Mouse (Mus musculus): Measurements from ENCODE around the gene Iscu.
"Not testable (repeated sequence)": the region's sequence is repeated elsewhere in the genome, so short reads cannot be mapped to it uniquely, and the experiment has no call there.

Iscu gene

GRCm38 (mm10) chr5:113789075-113789788 is 16.7 kb downstream of the Iscu start:
- peak; percentile 45 for DNase-seq

- peak; percentile 20 for DNase-seq
Observed at GRCm38 (mm10) chr5:113790453-113791196, 18.1 kb downstream of the Iscu start.

DNA sequence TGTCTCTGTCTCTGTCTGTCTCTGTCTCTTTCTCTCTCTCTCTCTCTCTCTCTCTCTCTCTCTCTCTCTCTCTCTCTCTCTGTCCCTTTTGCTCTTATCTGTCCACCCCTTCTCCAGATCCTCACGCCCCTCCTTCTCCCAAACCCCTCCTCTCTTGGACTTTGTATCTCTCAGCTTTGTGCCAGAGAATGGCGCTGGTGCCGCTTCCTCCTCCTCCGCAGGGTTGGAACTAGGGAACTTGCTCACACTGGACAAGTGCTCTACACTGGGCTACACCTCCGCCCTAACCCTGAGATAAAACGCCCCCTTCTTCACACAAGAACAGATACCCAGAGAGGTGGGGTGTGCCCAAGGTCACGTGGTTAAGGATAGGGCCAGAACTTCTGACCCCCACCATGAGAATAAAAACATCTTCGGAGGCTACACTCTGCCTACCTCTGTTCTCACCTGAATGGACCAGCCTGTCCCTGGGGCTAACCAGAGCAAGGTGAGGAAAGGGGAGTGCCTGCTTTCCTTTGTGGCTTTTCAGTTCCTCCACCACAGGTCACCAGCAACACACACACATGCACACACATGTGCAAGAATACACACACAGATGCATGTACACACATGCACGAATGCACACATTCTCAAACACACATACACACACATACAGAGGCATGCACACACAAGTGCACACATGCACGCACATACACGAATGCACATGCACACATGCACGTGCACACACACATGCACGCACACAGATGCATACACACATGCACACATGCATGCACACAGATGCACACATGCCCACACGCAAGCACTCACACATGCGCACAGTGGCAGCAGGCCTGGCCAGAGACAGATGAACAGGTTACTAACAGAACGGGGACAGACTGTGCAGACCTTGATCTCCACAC is 18.9 kb downstream of the Iscu start:
- DNase-seq, result no peak

DNA sequence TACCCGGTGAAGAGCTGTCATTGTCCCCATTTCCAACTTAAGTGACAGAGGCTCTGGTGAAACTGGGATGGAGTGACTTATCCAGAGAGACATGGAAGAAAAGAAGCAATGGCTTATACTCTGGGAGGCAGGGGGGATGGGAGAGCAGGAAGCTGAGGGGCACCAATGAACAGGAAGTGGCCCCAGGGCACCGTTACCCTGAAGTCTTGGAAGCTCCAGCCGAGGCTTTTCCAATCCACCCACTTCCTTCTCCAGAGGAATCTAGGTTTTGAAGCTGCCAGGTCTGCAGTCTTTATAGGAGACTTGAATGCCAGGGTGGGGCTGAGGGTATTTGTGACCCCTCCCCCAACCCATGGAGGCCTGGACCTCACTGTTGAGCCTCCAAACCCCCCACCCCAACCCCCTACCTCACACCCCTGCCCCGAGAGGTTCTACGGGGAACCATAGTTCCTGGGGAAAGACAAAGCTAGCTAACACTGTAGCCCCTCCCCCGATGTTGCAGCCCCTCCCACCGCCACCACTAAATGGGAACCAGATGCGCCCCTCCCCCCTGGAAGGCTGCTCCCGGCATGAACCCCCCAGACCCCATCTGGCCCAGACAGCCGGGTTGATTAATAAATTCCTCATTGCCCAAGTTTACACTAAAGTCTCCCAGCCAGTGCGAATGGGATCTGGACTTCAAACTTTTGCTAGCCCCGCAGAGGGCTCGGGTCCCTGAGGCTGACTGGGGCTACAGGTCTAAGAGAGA is 24.0 kb downstream of the Iscu start:
- DNase-seq, result peak; percentile 68

GRCm38 (mm10) chr5:113797149-113797882 is 24.8 kb downstream of the Iscu start:
- DNase-seq, result no peak

DNA sequence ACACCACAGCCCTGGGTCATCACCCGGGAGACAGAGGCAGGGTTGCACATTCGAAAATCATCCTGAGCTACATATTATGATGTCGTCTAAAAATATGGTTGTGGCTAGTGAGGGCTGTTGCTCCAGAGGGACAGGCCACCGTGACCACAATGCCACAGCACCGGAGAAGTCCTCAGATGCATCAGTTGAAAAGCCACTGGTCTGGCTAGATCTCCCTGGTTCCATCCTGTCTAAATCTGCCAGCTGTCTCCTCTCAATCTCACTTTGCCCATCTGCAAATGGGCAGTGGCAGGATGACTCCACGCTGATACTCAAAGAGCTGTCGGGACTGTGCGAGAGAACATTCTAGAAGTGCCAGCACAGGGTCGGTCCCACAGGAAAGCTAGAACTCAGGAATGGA is 26.0 kb downstream of the Iscu start:
- no peak for DNase-seq

DNA sequence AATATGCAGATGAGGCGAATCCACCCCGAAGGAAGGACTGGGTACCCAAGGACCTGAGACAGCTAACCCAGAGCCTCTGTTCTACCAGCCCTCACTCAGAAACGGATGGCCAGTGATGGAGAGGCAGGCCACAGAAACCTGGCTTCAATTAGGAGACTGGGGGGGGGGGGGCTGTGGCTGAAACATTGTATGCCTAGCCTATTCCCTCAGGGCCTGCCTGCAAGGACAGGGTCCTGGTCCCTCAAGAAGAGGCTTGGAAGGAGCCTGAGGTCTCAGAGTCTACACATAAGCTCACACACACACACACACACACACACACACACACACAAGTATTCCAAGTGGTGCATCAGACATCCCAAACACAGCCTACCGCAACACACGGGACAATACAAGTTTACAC is 27.1 kb downstream of the Iscu start:
- no peak for DNase-seq

- DNase-seq, result peak; percentile 64
Observed at GRCm38 (mm10) chr5:113800280-113800679, 27.7 kb downstream of the Iscu start, which contains the start of gene Tmem119. Gene Tmem119 (minus strand): TSS chr5:113800516.

GRCm38 (mm10) chr5:113804395-113804966 is 31.9 kb downstream of the Iscu start:
- DNase-seq, result no peak

DNA sequence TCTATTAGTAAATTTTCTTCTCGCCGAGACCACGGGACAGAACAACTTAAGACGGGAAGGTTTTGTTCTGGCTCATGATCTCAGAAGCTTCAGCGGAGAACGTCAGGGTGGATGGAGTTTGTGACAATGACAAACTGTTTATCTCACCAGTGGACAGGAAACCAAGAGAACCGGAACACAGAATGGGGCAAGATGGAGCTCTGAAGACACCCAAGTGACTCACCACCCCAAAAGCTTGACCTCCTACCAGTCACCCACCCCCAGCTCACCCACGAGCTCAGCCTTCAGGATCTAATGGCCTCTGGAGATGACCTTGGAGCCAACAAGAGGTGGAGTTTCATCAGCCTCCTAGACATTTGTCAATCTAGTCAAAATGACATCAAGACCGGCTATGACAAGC is 32.8 kb downstream of the Iscu start:
- DNase-seq, result no peak

DNA sequence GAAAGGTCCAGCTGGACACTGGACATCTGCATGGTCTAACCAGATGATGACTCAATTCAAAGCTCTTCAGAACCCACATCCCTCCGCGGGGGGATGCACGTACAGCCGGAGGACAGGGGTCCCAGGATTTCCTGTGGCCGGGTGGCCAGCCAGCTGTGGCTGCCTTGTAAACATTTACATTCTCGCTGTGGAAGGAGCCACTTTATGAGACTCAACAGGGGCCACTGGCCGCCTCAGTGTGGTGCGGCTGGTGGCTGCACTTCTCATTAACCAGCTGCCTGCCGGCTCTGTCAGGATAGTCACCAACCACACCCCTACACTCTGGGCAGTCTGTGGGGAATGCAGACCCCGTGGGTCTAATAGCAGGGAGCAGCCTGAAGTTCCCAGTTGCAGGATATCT is 33.9 kb downstream of the Iscu start:
- no peak for DNase-seq

- DNase-seq, result no peak
Observed at GRCm38 (mm10) chr5:113807712-113808111, 35.2 kb downstream of the Iscu start.

DNA sequence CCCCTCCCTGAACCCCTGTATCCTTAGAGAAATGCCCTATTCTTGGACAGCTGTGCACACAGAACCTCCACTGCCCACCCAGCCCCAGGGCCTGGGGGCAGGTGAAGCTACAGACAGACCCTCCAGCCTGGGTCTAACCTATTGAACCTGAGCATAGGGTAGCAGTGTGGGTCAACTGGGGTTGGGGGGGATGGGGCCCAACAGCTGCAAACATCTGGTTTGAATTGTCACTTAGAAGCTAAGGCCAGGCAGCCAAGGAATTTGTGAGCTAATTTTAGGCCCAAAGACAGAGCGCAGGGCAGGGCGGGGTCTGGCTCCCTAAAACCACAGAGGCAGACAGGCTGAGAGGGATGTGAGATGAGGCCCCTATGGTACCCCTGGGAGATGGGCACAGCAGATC is 35.6 kb downstream of the Iscu start:
- no peak for DNase-seq

GRCm38 (mm10) chr5:113810111-113810510 is 37.6 kb downstream of the Iscu start:
- DNase-seq, result no peak

DNA sequence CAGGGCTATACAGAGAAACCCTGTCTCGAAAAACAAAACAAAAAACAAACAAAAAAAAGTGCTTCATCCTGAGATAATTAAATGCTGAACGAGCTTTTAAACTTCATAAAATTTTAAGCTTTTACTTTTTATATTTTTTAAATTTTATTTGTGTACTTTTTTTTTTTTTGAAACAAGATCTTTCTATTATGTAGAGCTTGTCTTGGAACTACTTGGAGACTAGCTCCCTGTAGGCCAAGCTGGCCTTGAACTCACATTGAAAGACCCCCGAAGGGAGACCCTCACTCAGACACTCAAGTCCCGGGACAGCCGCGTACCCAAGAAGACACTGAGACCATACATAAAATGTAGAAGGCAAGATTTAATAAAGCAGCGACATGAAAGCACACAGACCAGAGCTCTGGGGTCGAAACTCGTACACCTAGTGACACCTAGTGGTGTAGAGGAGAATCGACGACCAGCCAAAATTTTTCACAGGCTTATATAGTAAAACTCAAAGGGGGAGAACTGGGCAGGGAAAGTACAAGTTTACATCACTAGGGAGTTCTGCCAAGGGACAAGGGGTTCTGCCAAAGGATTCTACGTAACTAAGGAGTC is 39.4 kb downstream of the Iscu start:
- DNase-seq, result not testable (repeated sequence)

DNA sequence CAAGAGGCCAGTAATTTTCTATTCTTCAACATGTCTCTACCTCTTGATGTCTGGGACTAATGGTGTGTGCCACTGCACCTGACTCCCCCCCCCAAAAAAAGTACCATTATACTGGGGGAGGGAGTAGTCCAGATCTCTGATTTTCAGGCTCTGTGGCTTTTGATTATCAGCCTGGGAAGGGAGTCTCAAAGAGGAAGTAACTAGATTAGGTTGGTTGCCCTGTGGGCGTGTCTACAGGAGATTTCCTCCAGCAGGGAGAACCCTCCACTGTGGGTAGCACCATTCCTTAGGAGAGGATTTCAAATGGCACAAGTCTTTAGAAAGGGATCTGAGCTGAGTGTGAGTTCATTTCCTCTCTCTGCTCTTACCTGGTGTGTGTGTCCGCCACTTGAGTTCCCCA is 40.1 kb downstream of the Iscu start:
- DNase-seq, result no peak

DNA sequence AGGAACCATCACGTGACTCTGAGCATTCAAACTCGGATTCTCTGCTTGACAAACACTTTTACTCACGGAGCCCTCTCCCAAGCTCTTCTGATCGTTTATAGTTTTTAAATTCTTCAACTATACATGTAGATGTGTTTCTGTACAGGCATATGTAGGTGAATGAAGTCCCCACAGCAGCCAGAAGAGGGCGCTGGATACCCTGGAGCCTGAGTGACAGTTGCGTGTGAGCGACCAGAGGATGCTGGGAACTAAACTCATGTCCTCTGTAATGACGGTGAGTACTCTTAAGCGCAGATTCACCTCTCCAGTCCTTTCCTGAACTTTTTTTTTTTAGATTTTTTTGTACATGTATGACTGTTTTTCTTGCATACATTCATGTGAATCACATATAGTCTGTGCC is 41.1 kb downstream of the Iscu start:
- peak; percentile 51 for DNase-seq

GRCm38 (mm10) chr5:113814111-113815040 is 41.8 kb downstream of the Iscu start:
- DNase-seq, result no peak

- DNase-seq, result no peak
Observed at GRCm38 (mm10) chr5:113815041-113815389, 42.5 kb downstream of the Iscu start.

- peak; percentile 89 for DNase-seq
Observed at GRCm38 (mm10) chr5:113815638-113816152, 43.1 kb downstream of the Iscu start.

Measured in liver (tissue).